10 mouse cellular contexts compared by ENCODE assay signal in genomic region chr14:43835366-43835765, GRCm38 (mm10). TPM values are rescaled to one million over a fixed set of nuclear protein-coding genes. Genes with fewer than 3 reads are reported as not detected.
"Had no signal": no experiment of that assay in that cellular context is flagged by ENCODE, and none has a peak within 500 bp of the region (broad histone marks: within the 10 kb centered on the region; RNA-seq: fewer than 3 reads in every experiment).

No protein-coding gene starts in this region.

RNA-seq across cellular contexts. Expression of gene Ear1, which starts 40.0 kb away (rescaled TPM):
- total RNA-seq: left cerebral cortex, adult 2 months; left cerebral cortex, adult 8-10 months; left cerebral cortex, postnatal 10 days; left cerebral cortex, postnatal 14 days; left cerebral cortex, postnatal 25 days; left cerebral cortex, postnatal 36 days; left cerebral cortex, postnatal 4 days; liver, adult 2 months; megakaryocyte-erythroid progenitor cell, adult 5-6 weeks; midbrain, postnatal 0 days had no signal

RNA-seq across cellular contexts. Expression of gene Gm8180, which starts 50.8 kb away (rescaled TPM):
- total RNA-seq: left cerebral cortex, adult 2 months; left cerebral cortex, adult 8-10 months; left cerebral cortex, postnatal 10 days; left cerebral cortex, postnatal 14 days; left cerebral cortex, postnatal 25 days; left cerebral cortex, postnatal 36 days; left cerebral cortex, postnatal 4 days; liver, adult 2 months; megakaryocyte-erythroid progenitor cell, adult 5-6 weeks; midbrain, postnatal 0 days had no signal
